Mouse (Mus musculus): ENCODE results near the gene Vmp1.

- TF ChIP-seq CTCF (IDR thresholded peaks at IDR 0.05; ENCODE audit: borderline replicate concordance, extremely low read depth, insufficient read depth, insufficient read length) = no peak
- TF ChIP-seq POLR2A (IDR thresholded peaks at IDR 0.05; ENCODE audit: borderline replicate concordance, extremely low read depth, insufficient read depth, insufficient read length, poor library complexity, severe bottlenecking) = no peak
Measured at GRCm38 (mm10) chr11:86603719-86604118, 79.9 kb downstream of the Vmp1 start.

All from brain, embryonic 14.5 days (tissue).